Mouse (Mus musculus) heart, adult 2 months (tissue): ENCODE measurements at regions not wholly inside any gene's neighbourhood (a gene's known extent, or its start where the extent isn't known, plus 50 kb on each side); places are given as distances from the start of the nearest gene placed in this dataset.

Experiments
- EP300 ChIP-seq: fragments of 200-500 bp; IDR thresholded peaks from 2 replicates; pipeline ENCODE4 v1.6.1; 2011; ENCODE audit warnings: low read depth, low read length, control low read depth; ENCODE audit not compliant: insufficient read depth
- POLR2A ChIP-seq: fragments of 200-500 bp; IDR thresholded peaks from 2 replicates; pipeline ENCODE4 v1.6.1; 2011; ENCODE audit warnings: mild to moderate bottlenecking, low read depth, low read length, control low read depth; ENCODE audit not compliant: insufficient read depth

GRCm38 (mm10) chr4:62882276-62882675 is 83.1 kb upstream of the Zfp618 start:
- TF ChIP-seq POLR2A (no peak), EP300 (no peak)
